Comparison of ENCODE assay signal across 7 mouse cellular contexts in genomic region chr2:25262795-25263622, GRCm38 (mm10). TPM values are rescaled to one million over a fixed set of nuclear protein-coding genes. Genes with fewer than 3 reads are reported as not detected.
DNase-seq lines count a peak whose midpoint lies in the region; ATAC-seq and TF ChIP-seq lines count a peak whose summit lies in the region.

No protein-coding gene starts in this region.

- peaks cover 28% of the 10 kb centered on the region for H3K4me1 ChIP-seq in heart, postnatal 0 days (ENCODE audit: control insufficient read depth, insufficient read depth)
- peaks cover 39% of the 10 kb centered on the region for H3K4me1 ChIP-seq in limb, embryonic 15.5 days

- peak overlapping the region; percentile 90 for H3K4me2 ChIP-seq in heart, postnatal 0 days (ENCODE audit: low read depth, low read length)
- peak overlapping the region; percentile 98 for H3K4me2 ChIP-seq in limb, embryonic 15.5 days

- no peak overlapping the region for H3K27ac ChIP-seq in heart, postnatal 0 days (ENCODE audit: low read depth)
- no peak overlapping the region for H3K27ac ChIP-seq in limb, embryonic 15.5 days

- no peaks in the 10 kb centered on the region for H3K9me3 ChIP-seq in heart, postnatal 0 days (replicated peaks; ENCODE audit: control insufficient read depth, low read length)
- no peaks in the 10 kb centered on the region for H3K9me3 ChIP-seq in limb, embryonic 15.5 days

- peak overlapping the region; percentile 60 for H3K4me3 ChIP-seq in heart, postnatal 0 days (ENCODE audit: low read depth, low read length)
- H3K4me3 ChIP-seq in limb, embryonic 15.5 days: peak overlapping the region; percentile 63

- no peak for TF ChIP-seq CTCF in heart, postnatal 0 days (IDR thresholded peaks at IDR 0.05; ENCODE audit: low read depth)

- under 1% methylated on average over 76 of the region's 82 CpGs for WGBS in heart, postnatal 0 days
- WGBS in limb, embryonic 15.5 days: under 1% methylated on average over 56 of the region's 82 CpGs

- no peak for TF ChIP-seq EP300 in heart, postnatal 0 days (IDR thresholded peaks at IDR 0.05; ENCODE audit: low read depth)

- peak; percentile 46 for ATAC-seq in CD4-positive, CD25-positive, alpha-beta regulatory T cell, adult 4 months
- peak; percentile 13 for ATAC-seq in heart, postnatal 0 days (ENCODE audit: insufficient read depth, low read depth)
- 0 out of 2 replicates have a peak, but pooled peaks have one; percentile 7 for ATAC-seq in limb, embryonic 15.5 days (ENCODE audit: insufficient number of reproducible peaks, low FRiP score, low TSS enrichment, low read depth)

- H3K36me3 ChIP-seq in heart, postnatal 0 days (replicated peaks; ENCODE audit: control insufficient read depth, insufficient read depth, low read length): no peaks in the 10 kb centered on the region
- H3K36me3 ChIP-seq in limb, embryonic 15.5 days: 0 out of 2 replicates have a peak, but pooled peaks cover 5% of the 10 kb centered on the region

- no peaks in the 10 kb centered on the region for H3K27me3 ChIP-seq in heart, postnatal 0 days (ENCODE audit: control insufficient read depth, insufficient read depth, low read length)
- peaks cover 20% of the 10 kb centered on the region for H3K27me3 ChIP-seq in limb, embryonic 15.5 days

- H3K9ac ChIP-seq in heart, postnatal 0 days (replicated peaks; ENCODE audit: low read depth, low read length): peak overlapping the region; percentile 41
- H3K9ac ChIP-seq in limb, embryonic 15.5 days: peak overlapping the region; percentile 54

- DNase-seq in A20 (ENCODE audit: low read depth, low spot score): peak; percentile 79
- peak; percentile 87 for DNase-seq in cerebellum, adult 9-11 months
- DNase-seq in heart, postnatal 0 days (ENCODE audit: low spot score): no peak
- peak; percentile 81 for DNase-seq in naive thymus-derived CD4-positive, alpha-beta T cell, adult 2 months (ENCODE audit: low read depth)
- no peak for DNase-seq in urinary bladder, adult 18-20 months (ENCODE audit: low spot score in 2 of 2)

RNA-seq across cellular contexts. Expression of gene Tprn, which starts 0.6 kb away (rescaled TPM):
- 1 to 10 TPM; 1.8 to 3.8 TPM for polyA plus RNA-seq in CD4-positive, CD25-positive, alpha-beta regulatory T cell, adult 4 months (2017; shearing (Covaris generic))
- total RNA-seq in heart, postnatal 0 days (2014; rRNA removed; ENCODE audit: low replicate concordance): 5.2 and 5.4 TPM in 2 replicates
- polyA plus RNA-seq in heart, postnatal 0 days (2015; fragmentation: Nextera tagmentation; extraction: Ambion mirVana): 3.6 and 3.7 TPM in 2 replicates
- polyA plus RNA-seq in limb, embryonic 15.5 days (2015; fragmentation: Nextera tagmentation; extraction: Ambion mirVana): 8.5 and 8.6 TPM in 2 replicates

RNA-seq across cellular contexts. Expression of gene Tmem203, which starts 7.8 kb away (rescaled TPM):
- 10 to 100 TPM in 1 of 2 experiments, 1 to 10 TPM in 1; 9.5 to 10.4 TPM for polyA plus RNA-seq in CD4-positive, CD25-positive, alpha-beta regulatory T cell, adult 4 months (2017; shearing (Covaris generic))
- 35.3 and 42.0 TPM in 2 replicates for total RNA-seq in heart, postnatal 0 days (2014; rRNA removed; ENCODE audit: low replicate concordance)
- polyA plus RNA-seq in heart, postnatal 0 days (2015; fragmentation: Nextera tagmentation; extraction: Ambion mirVana): 25.6 and 26.5 TPM in 2 replicates
- polyA plus RNA-seq in limb, embryonic 15.5 days (2015; fragmentation: Nextera tagmentation; extraction: Ambion mirVana): 21.4 and 24.2 TPM in 2 replicates

RNA-seq across cellular contexts. Expression of gene Ssna1, which starts 9.2 kb away (rescaled TPM):
- polyA plus RNA-seq in CD4-positive, CD25-positive, alpha-beta regulatory T cell, adult 4 months (2017; shearing (Covaris generic)): 100 to 1,000 TPM; 124 to 131 TPM
- total RNA-seq in heart, postnatal 0 days (2014; rRNA removed; ENCODE audit: low replicate concordance): 58.9 and 110 TPM in 2 replicates
- 111 and 117 TPM in 2 replicates for polyA plus RNA-seq in heart, postnatal 0 days (2015; fragmentation: Nextera tagmentation; extraction: Ambion mirVana)
- polyA plus RNA-seq in limb, embryonic 15.5 days (2015; fragmentation: Nextera tagmentation; extraction: Ambion mirVana): 241 and 244 TPM in 2 replicates

RNA-seq across cellular contexts. Expression of gene Anapc2, which starts 9.3 kb away (rescaled TPM):
- polyA plus RNA-seq in CD4-positive, CD25-positive, alpha-beta regulatory T cell, adult 4 months (2017; shearing (Covaris generic)): 10 to 100 TPM; 34.8 to 54.1 TPM
- 31.4 and 48.6 TPM in 2 replicates for total RNA-seq in heart, postnatal 0 days (2014; rRNA removed; ENCODE audit: low replicate concordance)
- 41.0 and 46.5 TPM in 2 replicates for polyA plus RNA-seq in heart, postnatal 0 days (2015; fragmentation: Nextera tagmentation; extraction: Ambion mirVana)
- 136 and 140 TPM in 2 replicates for polyA plus RNA-seq in limb, embryonic 15.5 days (2015; fragmentation: Nextera tagmentation; extraction: Ambion mirVana)

RNA-seq across cellular contexts. Expression of gene AL732309.1, which starts 16.3 kb away (rescaled TPM):
- 1 to 10 TPM; 5.9 to 7.1 TPM for polyA plus RNA-seq in CD4-positive, CD25-positive, alpha-beta regulatory T cell, adult 4 months (2017; shearing (Covaris generic))
- total RNA-seq in heart, postnatal 0 days (2014; rRNA removed; ENCODE audit: low replicate concordance): 4.8 and 6.9 TPM in 2 replicates
- 0.97 and 1.6 TPM in 2 replicates for polyA plus RNA-seq in heart, postnatal 0 days (2015; fragmentation: Nextera tagmentation; extraction: Ambion mirVana)
- polyA plus RNA-seq in limb, embryonic 15.5 days (2015; fragmentation: Nextera tagmentation; extraction: Ambion mirVana): 10.2 and 10.4 TPM in 2 replicates

Comparison
In these comparisons a context has a peak if more than half of its experiments do, and no peak if none do; other contexts are left out.
1. DNase-seq: peak in A20 (single experiment), cerebellum, adult 9-11 months (single experiment) and naive thymus-derived CD4-positive, alpha-beta T cell, adult 2 months (single experiment); none in heart, postnatal 0 days (single experiment) and urinary bladder, adult 18-20 months (0 of 2).
2. Peak in every context shown above with its lines, with median percentiles within 50 percentile points of each other: ATAC-seq.